Mouse (Mus musculus): ENCODE data around the gene Gimap4. TPM values are rescaled to one million over a fixed set of nuclear protein-coding genes. Genes with fewer than 3 reads are reported as not detected.

The Gimap4 gene
- total and polyA plus RNA-seq, 3 experiments: not detected

GRCm38 (mm10) chr6:48642764-48643292 is 41.5 kb upstream of the Gimap4 start:
- no peaks in the 10 kb centered on the region for H3K36me3 ChIP-seq (replicated peaks)
- no peak for DNase-seq (ENCODE audit: low spot score)
- ATAC-seq (ENCODE audit: extremely low read depth, insufficient number of reproducible peaks, low FRiP score, poor library complexity, severe bottlenecking): no peak
- TF ChIP-seq CTCF (IDR thresholded peaks at IDR 0.05; ENCODE audit: low read depth, low read length): no peak
- TF ChIP-seq POLR2AphosphoS5 (IDR thresholded peaks at IDR 0.05; ENCODE audit: insufficient replicate concordance, low read depth, low read length): no peak
- TF ChIP-seq TAL1 (conservative IDR thresholded peaks at IDR 0.05; ENCODE audit: low read depth, low read length): no peak
- TF ChIP-seq GATA1 (IDR thresholded peaks at IDR 0.05; ENCODE audit: borderline replicate concordance, low read length): no peak
- TF ChIP-seq GATA2 (IDR thresholded peaks at IDR 0.05; ENCODE audit: borderline replicate concordance, low read depth, low read length): no peak
- no peak overlapping the region for H3K4me3 ChIP-seq (ENCODE audit: low read depth, low read length)
- H3K27me3 ChIP-seq (ENCODE audit: insufficient read depth, low read length): 0 out of 2 replicates have a peak, but pooled peaks cover 3% of the 10 kb centered on the region
- no peaks in the 10 kb centered on the region for H3K9me3 ChIP-seq (replicated peaks)
- no peaks in the 10 kb centered on the region for H3K4me1 ChIP-seq (ENCODE audit: insufficient read depth, low read depth, low read length)

GRCm38 (mm10) chr6:48645660-48646308 is 38.6 kb upstream of the Gimap4 start:
- Histone ChIP-seq H3K4me1 (ENCODE audit: insufficient read depth, low read depth, low read length) (no peaks in the 10 kb centered on the region), H3K9me3 (replicated peaks) (no peaks in the 10 kb centered on the region), H3K36me3 (replicated peaks) (no peaks in the 10 kb centered on the region), H3K27me3 (ENCODE audit: insufficient read depth, low read length) (peaks cover 9% of the 10 kb centered on the region), H3K4me3 (ENCODE audit: low read depth, low read length) (no peak overlapping the region)
- DNase-seq (ENCODE audit: low spot score) (no peak), ATAC-seq (ENCODE audit: extremely low read depth, insufficient number of reproducible peaks, low FRiP score, poor library complexity, severe bottlenecking) (no peak)
- TF ChIP-seq CTCF (IDR thresholded peaks at IDR 0.05; ENCODE audit: low read depth, low read length) (0 out of 2 replicates have a peak, but pooled peaks have one; percentile 27), POLR2AphosphoS5 (IDR thresholded peaks at IDR 0.05; ENCODE audit: insufficient replicate concordance, low read depth, low read length) (no peak)

- H3K36me3 ChIP-seq (replicated peaks): no peaks in the 10 kb centered on the region
- ATAC-seq (ENCODE audit: extremely low read depth, insufficient number of reproducible peaks, low FRiP score, poor library complexity, severe bottlenecking) (no peak), DNase-seq (ENCODE audit: low spot score) (no peak)
- peaks cover 9% of the 10 kb centered on the region for H3K27me3 ChIP-seq (ENCODE audit: insufficient read depth, low read length)
- no peak for TF ChIP-seq POLR2AphosphoS5 (IDR thresholded peaks at IDR 0.05; ENCODE audit: insufficient replicate concordance, low read depth, low read length)
- TF ChIP-seq TAL1 (conservative IDR thresholded peaks at IDR 0.05; ENCODE audit: low read depth, low read length): no peak
- no peak for TF ChIP-seq GATA2 (IDR thresholded peaks at IDR 0.05; ENCODE audit: borderline replicate concordance, low read depth, low read length)
- no peaks in the 10 kb centered on the region for H3K4me1 ChIP-seq (ENCODE audit: insufficient read depth, low read depth, low read length)
- no peak overlapping the region for H3K4me3 ChIP-seq (ENCODE audit: low read depth, low read length)
- no peaks in the 10 kb centered on the region for H3K9me3 ChIP-seq (replicated peaks)
Measured at GRCm38 (mm10) chr6:48646309-48646690, 38.0 kb upstream of the Gimap4 start.

- DNase-seq (ENCODE audit: low spot score) (no peak), ATAC-seq (ENCODE audit: extremely low read depth, insufficient number of reproducible peaks, low FRiP score, poor library complexity, severe bottlenecking) (no peak)
- H3K4me3 ChIP-seq (ENCODE audit: low read depth, low read length): no peak within 1 kb of the TSS
- H3K9me3 ChIP-seq (replicated peaks): no peaks in the 10 kb centered on the region
- TF ChIP-seq CTCF (IDR thresholded peaks at IDR 0.05; ENCODE audit: low read depth, low read length): no peak
- no peak for TF ChIP-seq POLR2AphosphoS5 (IDR thresholded peaks at IDR 0.05; ENCODE audit: insufficient replicate concordance, low read depth, low read length)
- TF ChIP-seq GATA1 (IDR thresholded peaks at IDR 0.05; ENCODE audit: borderline replicate concordance, low read length): no peak
- no peak for TF ChIP-seq TAL1 (conservative IDR thresholded peaks at IDR 0.05; ENCODE audit: low read depth, low read length)
- TF ChIP-seq GATA2 (IDR thresholded peaks at IDR 0.05; ENCODE audit: borderline replicate concordance, low read depth, low read length): no peak
- H3K36me3 ChIP-seq (replicated peaks): no peaks in the 10 kb centered on the region
- no peaks in the 10 kb centered on the region for H3K4me1 ChIP-seq (ENCODE audit: insufficient read depth, low read depth, low read length)
- peaks cover 9% of the 10 kb centered on the region for H3K27me3 ChIP-seq (ENCODE audit: insufficient read depth, low read length)
Measured at GRCm38 (mm10) chr6:48646995-48647394, 37.4 kb upstream of the Gimap4 start, which contains the start of gene Gimap8. Gimap8 (plus strand) TSS chr6:48647234.

GRCm38 (mm10) chr6:48647611-48648010 is 36.7 kb upstream of the Gimap4 start:
- no peaks in the 10 kb centered on the region for H3K9me3 ChIP-seq (replicated peaks)
- no peaks in the 10 kb centered on the region for H3K4me1 ChIP-seq (ENCODE audit: insufficient read depth, low read depth, low read length)
- no peaks in the 10 kb centered on the region for H3K36me3 ChIP-seq (replicated peaks)
- ATAC-seq (ENCODE audit: extremely low read depth, insufficient number of reproducible peaks, low FRiP score, poor library complexity, severe bottlenecking) (no peak), DNase-seq (ENCODE audit: low spot score) (no peak)
- peaks cover 9% of the 10 kb centered on the region for H3K27me3 ChIP-seq (ENCODE audit: insufficient read depth, low read length)
- H3K4me3 ChIP-seq (ENCODE audit: low read depth, low read length): no peak overlapping the region
- TF ChIP-seq TAL1 (conservative IDR thresholded peaks at IDR 0.05; ENCODE audit: low read depth, low read length): no peak
- TF ChIP-seq GATA2 (IDR thresholded peaks at IDR 0.05; ENCODE audit: borderline replicate concordance, low read depth, low read length): no peak
- no peak for TF ChIP-seq POLR2AphosphoS5 (IDR thresholded peaks at IDR 0.05; ENCODE audit: insufficient replicate concordance, low read depth, low read length)
- no peak for TF ChIP-seq GATA1 (IDR thresholded peaks at IDR 0.05; ENCODE audit: borderline replicate concordance, low read length)
- TF ChIP-seq CTCF (IDR thresholded peaks at IDR 0.05; ENCODE audit: low read depth, low read length): no peak

- Histone ChIP-seq H3K9me3 (replicated peaks) (no peaks in the 10 kb centered on the region), H3K4me1 (ENCODE audit: insufficient read depth, low read depth, low read length) (no peaks in the 10 kb centered on the region), H3K4me3 (ENCODE audit: low read depth, low read length) (no peak overlapping the region), H3K36me3 (replicated peaks) (no peaks in the 10 kb centered on the region), H3K27me3 (ENCODE audit: insufficient read depth, low read length) (peaks cover 9% of the 10 kb centered on the region)
- ATAC-seq (ENCODE audit: extremely low read depth, insufficient number of reproducible peaks, low FRiP score, poor library complexity, severe bottlenecking): no peak
- TF ChIP-seq TAL1 (conservative IDR thresholded peaks at IDR 0.05; ENCODE audit: low read depth, low read length): no peak
- no peak for TF ChIP-seq CTCF (IDR thresholded peaks at IDR 0.05; ENCODE audit: low read depth, low read length)
- TF ChIP-seq POLR2AphosphoS5 (IDR thresholded peaks at IDR 0.05; ENCODE audit: insufficient replicate concordance, low read depth, low read length): no peak
- TF ChIP-seq GATA1 (IDR thresholded peaks at IDR 0.05; ENCODE audit: borderline replicate concordance, low read length): no peak
- no peak for TF ChIP-seq GATA2 (IDR thresholded peaks at IDR 0.05; ENCODE audit: borderline replicate concordance, low read depth, low read length)
- DNase-seq (ENCODE audit: low spot score): no peak
Measured at GRCm38 (mm10) chr6:48648779-48649178, 35.6 kb upstream of the Gimap4 start.
